8 mouse cellular contexts compared by ENCODE assay signal in the genomic region with DNA sequence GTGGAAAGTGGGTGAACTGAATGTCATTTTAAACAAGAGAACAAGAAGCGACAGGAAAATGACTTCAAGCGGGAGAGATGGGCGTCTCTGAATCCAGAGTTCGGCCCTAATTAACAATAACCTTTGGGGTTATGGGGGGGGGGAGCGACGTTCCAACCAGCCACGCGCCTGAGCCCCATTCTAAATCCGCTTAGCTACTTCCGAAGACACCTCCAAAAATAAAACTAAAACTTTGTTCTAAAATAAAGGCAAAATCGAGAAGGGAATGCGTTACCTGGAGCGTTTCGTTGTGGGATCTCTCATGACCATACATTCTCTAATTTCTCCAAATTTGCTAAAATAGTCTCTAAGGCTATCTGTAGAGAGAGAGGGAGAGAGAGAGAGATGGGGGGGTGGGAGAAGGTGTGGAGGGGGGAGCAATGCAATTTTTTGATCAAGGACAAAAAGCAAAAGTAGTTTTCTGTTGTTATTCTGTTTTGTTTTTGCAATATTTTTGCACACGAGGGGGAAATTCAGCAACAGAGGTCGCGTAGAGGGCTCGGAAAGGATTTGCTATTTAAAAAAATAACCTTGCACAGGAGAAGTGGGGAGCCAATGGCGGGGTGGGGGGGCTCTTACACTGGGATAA. TPM values are rescaled to one million over a fixed set of nuclear protein-coding genes. Genes with fewer than 3 reads are reported as not detected.
DNase-seq lines count a peak whose midpoint lies in the region; ATAC-seq and TF ChIP-seq lines count a peak whose summit lies in the region.

No protein-coding gene starts in this region.

- H3K27me3 ChIP-seq in kidney, embryonic 14.5 days (ENCODE audit: control insufficient read depth, insufficient read depth, low read length): no peaks in the 10 kb centered on the region
- no peaks in the 10 kb centered on the region for H3K27me3 ChIP-seq in intestine, embryonic 14.5 days (replicated peaks; ENCODE audit: control insufficient read depth, insufficient read depth, low read length)
- H3K27me3 ChIP-seq in myocyte (ENCODE audit: control insufficient read depth, insufficient read depth, insufficient read length): no peaks in the 10 kb centered on the region

- H3K9me3 ChIP-seq in kidney, embryonic 14.5 days (ENCODE audit: control insufficient read depth, low read length): no peaks in the 10 kb centered on the region
- no peaks in the 10 kb centered on the region for H3K9me3 ChIP-seq in intestine, embryonic 14.5 days (ENCODE audit: control insufficient read depth, low read length)

- WGBS in kidney, embryonic 14.5 days: 0% methylated on average over 19 of the region's 19 CpGs
- WGBS in intestine, embryonic 14.5 days: under 1% methylated on average over 19 of the region's 19 CpGs

- peak overlapping the region; percentile 82 for H3K4me2 ChIP-seq in kidney, embryonic 14.5 days (replicated peaks; ENCODE audit: low read depth, low read length)
- peak overlapping the region; percentile 79 for H3K4me2 ChIP-seq in intestine, embryonic 14.5 days (ENCODE audit: low read length)
- H3K4me2 ChIP-seq in myocyte (ENCODE audit: low read depth): peak overlapping the region; percentile 91

- H3K79me2 ChIP-seq in myocyte (ENCODE audit: control insufficient read depth, insufficient read depth): peaks cover 43% of the 10 kb centered on the region

- peak overlapping the region; percentile 99 for H3K9ac ChIP-seq in kidney, embryonic 14.5 days (ENCODE audit: low read depth, low read length)
- H3K9ac ChIP-seq in intestine, embryonic 14.5 days (ENCODE audit: low read length): peak overlapping the region; percentile 98

- H3K36me3 ChIP-seq in kidney, embryonic 14.5 days (ENCODE audit: control insufficient read depth, insufficient read depth, low read length): peaks cover 13% of the 10 kb centered on the region
- H3K36me3 ChIP-seq in intestine, embryonic 14.5 days (ENCODE audit: control insufficient read depth, insufficient read depth, low read length): peaks cover 6% of the 10 kb centered on the region
- peaks cover 11% of the 10 kb centered on the region for H3K36me3 ChIP-seq in myocyte (ENCODE audit: control insufficient read depth, insufficient read depth)

- peak overlapping the region; percentile 92 for H3K27ac ChIP-seq in kidney, embryonic 14.5 days (ENCODE audit: low read depth, low read length)
- peak overlapping the region; percentile 87 for H3K27ac ChIP-seq in intestine, embryonic 14.5 days (ENCODE audit: low read depth)

- TF ChIP-seq POLR2A in myocyte (IDR thresholded peaks at IDR 0.05; ENCODE audit: insufficient read length, low read depth): no peak

- no peak for ATAC-seq in kidney, embryonic 14.5 days (ENCODE audit: low FRiP score, low TSS enrichment)
- no peak for ATAC-seq in intestine, embryonic 14.5 days (replicated peaks; ENCODE audit: low FRiP score, low TSS enrichment, low read depth)

- H3K4me1 ChIP-seq in kidney, embryonic 14.5 days (ENCODE audit: control insufficient read depth, insufficient read depth, low read length): peaks cover 19% of the 10 kb centered on the region
- peaks cover 44% of the 10 kb centered on the region for H3K4me1 ChIP-seq in intestine, embryonic 14.5 days (replicated peaks; ENCODE audit: control insufficient read depth, insufficient read depth, low read length)

- peak overlapping the region; percentile 95 for H3K4me3 ChIP-seq in kidney, embryonic 14.5 days (ENCODE audit: low read length)
- peak overlapping the region; percentile 84 for H3K4me3 ChIP-seq in intestine, embryonic 14.5 days (ENCODE audit: low read depth, low read length)
- peak overlapping the region; percentile 63 for H3K4me3 ChIP-seq in myocyte

- DNase-seq in kidney, postnatal 4 days: no peak
- DNase-seq in c-Kit-positive CD71-positive TER-119-negative erythroid progenitor cells, embryonic 14.5 days (ENCODE audit: low read depth): peak; percentile 24
- DNase-seq in intestine, embryonic 14.5 days (ENCODE audit: low spot score): no peak
- no peak for DNase-seq in retina, embryonic 14.5 days (ENCODE audit: low spot score)
- no peak for DNase-seq in cerebellum, adult 11 months
- no peak for DNase-seq in cerebellum, adult 18-20 months

- H3ac ChIP-seq in myocyte (ENCODE audit: control insufficient read depth, insufficient read length): peak overlapping the region; percentile 80

TF ChIP-seq in myocyte, 11 proteins besides CTCF, POLR2A, EP300 and RAD21:
- no peak for TF ChIP-seq TCF3 (IDR thresholded peaks at IDR 0.05; ENCODE audit: insufficient read length, low read depth)
- no peak for TF ChIP-seq CEBPB (IDR thresholded peaks at IDR 0.05; ENCODE audit: insufficient read depth, poor library complexity, severe bottlenecking)
- TF ChIP-seq USF1 (IDR thresholded peaks at IDR 0.05; ENCODE audit: low read depth): no peak
- no peak for TF ChIP-seq REST (IDR thresholded peaks at IDR 0.05; ENCODE audit: insufficient read depth, insufficient read length)
- TF ChIP-seq MYOG (IDR thresholded peaks at IDR 0.05; ENCODE audit: control insufficient read depth in 1 of 3, insufficient read depth in 1 of 3, insufficient read length in 2 of 3, low read depth in 2 of 3): no peak
- no peak for TF ChIP-seq MAX (IDR thresholded peaks at IDR 0.05; ENCODE audit: low read depth)
- TF ChIP-seq E2F4 (IDR thresholded peaks at IDR 0.05; ENCODE audit: insufficient read depth): no peak
- no peak for TF ChIP-seq SRF (IDR thresholded peaks at IDR 0.05; ENCODE audit: control insufficient read depth, insufficient read length, low read depth)
- TF ChIP-seq TCF12 (IDR thresholded peaks at IDR 0.05; ENCODE audit: insufficient read depth, poor library complexity, severe bottlenecking): no peak
- no peak for TF ChIP-seq POLR2AphosphoS2 (IDR thresholded peaks at IDR 0.05; ENCODE audit: insufficient read length, low read depth)
- TF ChIP-seq MYOD1 (IDR thresholded peaks at IDR 0.05; ENCODE audit: control insufficient read depth in 1 of 3, insufficient read length in 2 of 3, low read depth in 2 of 3): no peak

RNA-seq across cellular contexts. Expression of a gene that starts 1.2 kb away (rescaled TPM):
- polyA plus RNA-seq in kidney, embryonic 14.5 days (2014; fragmentation: Nextera tagmentation; extraction: Ambion mirVana): 30.8 and 50.4 TPM in 2 replicates
- polyA plus RNA-seq in intestine, embryonic 14.5 days (2014; fragmentation: Nextera tagmentation; extraction: Ambion mirVana): 13.6 and 15.1 TPM in 2 replicates
- polyA plus RNA-seq in myocyte (2012; fragmentation: generic; extraction: Trizol): 37.9 TPM
